Mouse (Mus musculus) bone marrow, adult 2 months (tissue): ENCODE results near the gene Ephb6.

Experiments used
- CTCF ChIP-seq: fragments of 200-500 bp; IDR thresholded peaks from 2 replicates; pipeline ENCODE4 v1.5.1; 2011; ENCODE audit warnings: low read length, control low read depth; ENCODE audit not compliant: control insufficient read depth, insufficient read depth
- POLR2A ChIP-seq: fragments of 200-500 bp; IDR thresholded peaks from 2 replicates; pipeline ENCODE4 v1.6.1; 2011; ENCODE audit warnings: low read depth, mild to moderate bottlenecking, control low read depth, low read length, borderline replicate concordance; ENCODE audit not compliant: control insufficient read depth

DNA sequence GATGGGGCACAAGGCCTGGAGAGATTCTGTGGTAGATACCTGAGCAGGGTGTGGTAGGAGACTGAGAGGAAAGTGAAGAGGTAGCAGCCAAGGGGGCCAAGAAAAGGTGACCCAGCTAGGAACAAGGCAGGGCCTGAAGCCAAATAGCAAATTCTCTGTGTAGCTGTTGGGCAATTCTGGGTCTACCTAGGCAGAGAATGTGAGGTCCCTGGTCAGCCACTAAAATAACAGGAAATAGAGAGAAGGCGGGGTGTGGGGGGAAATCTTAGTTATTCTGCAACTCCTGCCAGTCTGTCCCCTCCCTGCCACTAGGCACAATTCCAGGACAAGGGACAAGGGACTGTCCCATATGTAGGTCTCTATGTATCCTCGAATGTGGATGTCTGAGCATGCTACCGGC lies 37.9 kb downstream of the Ephb6 start:
- TF ChIP-seq POLR2A (no peak), CTCF (no peak)
